Mouse (Mus musculus) myocyte (in vitro differentiated cells): ENCODE measurements around the gene Tmem156.

Experiments used
- CEBPB ChIP-seq: IDR thresholded peaks from 2 replicates; pipeline ENCODE4 v1.6.1; 2011; ENCODE audit warnings: mild to moderate bottlenecking, moderate library complexity; ENCODE audit not compliant: poor library complexity, insufficient read depth, severe bottlenecking
- E2F4 ChIP-seq: IDR thresholded peaks from one replicate; pipeline ENCODE4 v1.6.1; 2011; ENCODE audit warnings: mild to moderate bottlenecking, control low read depth, moderate library complexity; ENCODE audit not compliant: insufficient read depth
- MAX ChIP-seq: IDR thresholded peaks from one replicate; pipeline ENCODE4 v1.6.1; 2011; ENCODE audit warnings: low read depth, mild to moderate bottlenecking, control low read depth
- MYOD1 ChIP-seq, 3 experiments: IDR thresholded peaks; one replicate each; pipeline ENCODE4 v1.6.1; 2011; ENCODE audit warnings: control low read depth in 2 of 3, low read depth in 2 of 3, mild to moderate bottlenecking in 2 of 3, moderate library complexity in 1 of 3; ENCODE audit not compliant: insufficient read length in 2 of 3, control insufficient read depth in 1 of 3
- MYOG ChIP-seq, 3 experiments: IDR thresholded peaks; one replicate each; pipeline ENCODE4 v1.6.1; 2011; ENCODE audit warnings: control low read depth in 2 of 3, low read depth in 2 of 3, mild to moderate bottlenecking in 2 of 3; ENCODE audit not compliant: insufficient read length in 2 of 3, control insufficient read depth in 1 of 3, insufficient read depth in 1 of 3
- POLR2A ChIP-seq: IDR thresholded peaks from one replicate; pipeline ENCODE4 v1.6.1; 2011; ENCODE audit warnings: low read depth, mild to moderate bottlenecking, control low read depth, moderate library complexity; ENCODE audit not compliant: insufficient read length
- POLR2AphosphoS2 ChIP-seq: IDR thresholded peaks from one replicate; pipeline ENCODE4 v1.6.1; 2011; ENCODE audit warnings: low read depth, control low read depth; ENCODE audit not compliant: insufficient read length
- REST ChIP-seq: IDR thresholded peaks from one replicate; pipeline ENCODE4 v1.6.1; 2011; ENCODE audit warnings: mild to moderate bottlenecking, control low read depth, moderate library complexity; ENCODE audit not compliant: insufficient read depth, insufficient read length
- TCF12 ChIP-seq: IDR thresholded peaks from one replicate; pipeline ENCODE4 v1.6.1; 2011; ENCODE audit warnings: mild to moderate bottlenecking, control low read depth; ENCODE audit not compliant: poor library complexity, insufficient read depth, severe bottlenecking
- USF1 ChIP-seq: IDR thresholded peaks from one replicate; pipeline ENCODE4 v1.6.1; 2011; ENCODE audit warnings: low read depth, mild to moderate bottlenecking, control low read depth, moderate library complexity

DNA sequence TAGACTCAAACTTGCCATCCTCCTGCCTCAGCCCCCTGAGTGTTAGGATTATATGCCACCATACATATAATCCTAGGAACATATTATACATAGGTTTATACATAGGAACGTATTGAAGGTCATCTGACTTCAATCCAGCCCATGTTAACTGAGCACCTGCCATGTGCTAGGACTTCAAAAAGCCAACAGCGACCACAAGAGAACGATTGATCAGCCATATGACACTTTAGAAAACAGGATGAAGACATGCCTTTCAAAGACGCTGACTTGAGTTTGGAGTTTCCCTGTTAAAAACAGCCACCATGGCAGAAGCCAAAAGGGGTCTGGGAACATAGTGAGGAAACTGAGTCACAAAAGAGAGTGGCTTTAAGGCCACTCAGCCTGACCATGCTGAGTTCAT is 86.7 kb downstream of the Tmem156 start:
- TF ChIP-seq MYOG (IDR thresholded peaks at IDR 0.05; ENCODE audit: control insufficient read depth in 1 of 3, insufficient read depth in 1 of 3, insufficient read length in 2 of 3, low read depth in 2 of 3) (no peak), MAX (no peak), POLR2AphosphoS2 (no peak), REST (no peak), POLR2A (no peak), TCF12 (no peak), USF1 (no peak), E2F4 (no peak), CEBPB (no peak), MYOD1 (IDR thresholded peaks at IDR 0.05; ENCODE audit: control insufficient read depth in 1 of 3, insufficient read length in 2 of 3, low read depth in 2 of 3) (no peak)
